Mouse (Mus musculus) heart, embryonic 13.5 days (tissue): ENCODE results near the gene Sp2. TPM values are rescaled to one million over a fixed set of nuclear protein-coding genes. Genes with fewer than 3 reads are reported as not detected.
A peak's percentile ranks its signal among the peaks of the same experiment; 100 is the strongest.

ENCODE experiments used
- ATAC-seq: fragments of 200-750 bp; cut with Nextera tagmentation; 2 replicates; pipeline ENCODE4 v1.8.0; 2017; ENCODE audit warnings: moderate TSS enrichment; ENCODE audit not compliant: insufficient number of reproducible peaks, low FRiP score, low TSS enrichment; ENCODE audit errors: extremely low read depth
- H3K27ac ChIP-seq: fragments of 300-500 bp; sonication (generic); replicated peaks from 2 replicates; pipeline ENCODE4 v1.5.1; 2015; ENCODE audit warnings: moderate library complexity, mild to moderate bottlenecking, inconsistent platforms
- H3K27me3 ChIP-seq: fragments of 300-500 bp; sonication (generic); replicated peaks from 2 replicates; pipeline ENCODE4 v1.6.1; 2015; ENCODE audit warnings: mild to moderate bottlenecking, inconsistent platforms
- H3K36me3 ChIP-seq: fragments of 300-500 bp; sonication (generic); 2 replicates; pipeline ENCODE4 v1.6.1; 2015; ENCODE audit warnings: mild to moderate bottlenecking, inconsistent platforms
- H3K4me1 ChIP-seq: fragments of 300-500 bp; sonication (generic); 2 replicates; pipeline ENCODE4 v1.6.1; 2015; ENCODE audit warnings: inconsistent platforms
- H3K4me2 ChIP-seq: fragments of 300-500 bp; sonication (generic); 2 replicates; pipeline ENCODE4 v1.6.1; 2015; ENCODE audit warnings: inconsistent platforms, mild to moderate bottlenecking, moderate library complexity
- H3K4me3 ChIP-seq: fragments of 300-500 bp; sonication (generic); 2 replicates; pipeline ENCODE4 v1.5.1; 2015; ENCODE audit warnings: moderate library complexity, mild to moderate bottlenecking, inconsistent platforms
- H3K9ac ChIP-seq: fragments of 300-500 bp; sonication (generic); 2 replicates; pipeline ENCODE4 v1.6.1; 2015; ENCODE audit warnings: inconsistent platforms, mild to moderate bottlenecking, moderate library complexity
- H3K9me3 ChIP-seq: fragments of 300-500 bp; sonication (generic); 2 replicates; pipeline ENCODE4 v1.6.1; 2016; ENCODE audit warnings: inconsistent platforms
- WGBS: fragments of 180-500 bp; shearing (Covaris S2); methylation state at CpG from one replicate; pipeline ENCODE4 v1.1.7; 2015; ENCODE audit warnings: mixed read lengths; 5-methylcytosine and 5-hydroxymethylcytosine counted together
- polyA plus RNA-seq: library from polyadenylated mRNA; unstranded; fragments of >200 nt; fragmentation: Nextera tagmentation; extraction: Ambion mirVana; gene quantifications from 2 replicates; pipeline ENCODE4 v1.2.1, GENCODE M21; 2015

Sp2 gene
- polyA plus RNA-seq, result 15.8 and 17.8 TPM in 2 replicates

GRCm38 (mm10) chr11:96982859-96983258 is at the start of gene Sp2:
Gene Sp2, minus strand, starts transcription at chr11:96982959.
- no peak for ATAC-seq
- 73% methylated on average over 7 of the region's 7 CpGs for WGBS

GRCm38 (mm10) chr11:97032499-97032898 is 49.7 kb upstream of the Sp2 start:
- WGBS, result 83% methylated on average over 4 of the region's 4 CpGs

More at GRCm38 (mm10) chr11:96982859-96983258, at the start of gene Sp2:
- Histone ChIP-seq H3K4me3 (no peak within 1 kb of the TSS), H3K9ac (0 out of 2 replicates have a peak within 1 kb of the TSS, but pooled peaks have one; percentile 4), H3K9me3 (no peaks in the 10 kb centered on the region), H3K36me3 (no peaks in the 10 kb centered on the region), H3K27me3 (peaks cover 67% of the 10 kb centered on the region), H3K27ac (no peak within 1 kb of the TSS), H3K4me1 (peaks cover 14% of the 10 kb centered on the region), H3K4me2 (no peak within 1 kb of the TSS; the same call in 1 of the 2 replicates)

GRCm38 (mm10) chr11:97031977-97032376 is 49.2 kb upstream of the Sp2 start:
- Histone ChIP-seq H3K36me3 (peaks cover 18% of the 10 kb centered on the region), H3K9me3 (no peaks in the 10 kb centered on the region), H3K4me2 (no peak overlapping the region), H3K4me3 (no peak overlapping the region), H3K27ac (no peak overlapping the region), H3K9ac (peak overlapping the region; percentile 19; the same call in 1 of the 2 replicates), H3K27me3 (no peaks in the 10 kb centered on the region), H3K4me1 (peaks cover 14% of the 10 kb centered on the region)
- whole genome bisulfite sequencing, result 56% methylated on average over 12 of the region's 12 CpGs
- ATAC-seq, result no peak

More at GRCm38 (mm10) chr11:97032499-97032898, 49.7 kb upstream of the Sp2 start:
- Histone ChIP-seq H3K27ac (no peak overlapping the region), H3K4me2 (no peak overlapping the region), H3K9ac (no peak overlapping the region), H3K36me3 (peaks cover 18% of the 10 kb centered on the region), H3K4me1 (peaks cover 14% of the 10 kb centered on the region), H3K4me3 (no peak overlapping the region), H3K27me3 (no peaks in the 10 kb centered on the region), H3K9me3 (no peaks in the 10 kb centered on the region)
- no peak for ATAC-seq

GRCm38 (mm10) chr11:97030426-97030825 is 47.7 kb upstream of the Sp2 start:
- no peak for ATAC-seq
- peak overlapping the region; percentile 87 for H3K4me2 ChIP-seq
- H3K9ac ChIP-seq, result peak overlapping the region; percentile 87
- H3K36me3 ChIP-seq, result peaks cover 18% of the 10 kb centered on the region
- peak overlapping the region; percentile 75; the same call in 1 of the 2 replicates for H3K27ac ChIP-seq
- peak overlapping the region; percentile 69 for H3K4me3 ChIP-seq
- no peaks in the 10 kb centered on the region for H3K9me3 ChIP-seq
- H3K27me3 ChIP-seq, result peaks cover 4% of the 10 kb centered on the region
- WGBS, result 25% methylated on average over 15 of the region's 15 CpGs
- H3K4me1 ChIP-seq, result peaks cover 22% of the 10 kb centered on the region

- H3K9ac ChIP-seq, result peak within 1 kb of the TSS; percentile 87
- peak within 1 kb of the TSS; percentile 87 for H3K4me2 ChIP-seq
- peaks cover 18% of the 10 kb centered on the region for H3K36me3 ChIP-seq
- H3K4me3 ChIP-seq, result peak within 1 kb of the TSS; percentile 69
- peaks cover 27% of the 10 kb centered on the region for H3K4me1 ChIP-seq
- peak within 1 kb of the TSS; percentile 75 for H3K27ac ChIP-seq
- WGBS, result 1% methylated on average over 25 of the region's 25 CpGs
- H3K27me3 ChIP-seq, result peaks cover 10% of the 10 kb centered on the region
- ATAC-seq, result peak; percentile 24; the same call in 1 of the 2 replicates
- no peaks in the 10 kb centered on the region for H3K9me3 ChIP-seq
Observed at GRCm38 (mm10) chr11:97029686-97030417, 47.1 kb upstream of the Sp2 start, which contains the start of gene Scrn2. Gene Scrn2, plus strand, starts transcription at chr11:97029938.

GRCm38 (mm10) chr11:97025721-97026344 is 43.1 kb upstream of the Sp2 start:
- H3K27me3 ChIP-seq, result peaks cover 50% of the 10 kb centered on the region
- ATAC-seq, result no peak
- H3K4me3 ChIP-seq, result peak overlapping the region; percentile 39
- peak overlapping the region; percentile 67 for H3K4me2 ChIP-seq
- H3K4me1 ChIP-seq, result peaks cover 39% of the 10 kb centered on the region
- peak overlapping the region; percentile 78 for H3K9ac ChIP-seq
- no peaks in the 10 kb centered on the region for H3K9me3 ChIP-seq
- peak overlapping the region; percentile 58 for H3K27ac ChIP-seq
- H3K36me3 ChIP-seq, result no peaks in the 10 kb centered on the region
- WGBS, result 1% methylated on average over 17 of the region's 17 CpGs

GRCm38 (mm10) chr11:97024977-97025376 is 42.2 kb upstream of the Sp2 start:
- Histone ChIP-seq H3K9ac (no peak overlapping the region), H3K27ac (no peak overlapping the region), H3K27me3 (peaks cover 58% of the 10 kb centered on the region), H3K4me3 (no peak overlapping the region), H3K36me3 (no peaks in the 10 kb centered on the region), H3K4me1 (peaks cover 31% of the 10 kb centered on the region), H3K9me3 (no peaks in the 10 kb centered on the region), H3K4me2 (peak overlapping the region; percentile 67; the same call in 1 of the 2 replicates)
- 19% methylated on average over 10 of the region's 10 CpGs for WGBS
- no peak for ATAC-seq

GRCm38 (mm10) chr11:97021873-97022484 is 39.2 kb upstream of the Sp2 start:
- WGBS, result under 1% methylated on average over 50 of the region's 50 CpGs
- peak overlapping the region; percentile 93 for H3K4me2 ChIP-seq
- peak overlapping the region; percentile 63 for H3K4me3 ChIP-seq
- H3K27ac ChIP-seq, result no peak overlapping the region
- peak overlapping the region; percentile 82 for H3K9ac ChIP-seq
- H3K36me3 ChIP-seq, result no peaks in the 10 kb centered on the region
- no peaks in the 10 kb centered on the region for H3K9me3 ChIP-seq
- peaks cover 87% of the 10 kb centered on the region for H3K27me3 ChIP-seq
- no peak for ATAC-seq
- peaks cover 44% of the 10 kb centered on the region for H3K4me1 ChIP-seq

GRCm38 (mm10) chr11:97021121-97021765 is 38.5 kb upstream of the Sp2 start:
- Histone ChIP-seq H3K9me3 (no peaks in the 10 kb centered on the region), H3K27ac (no peak overlapping the region), H3K4me3 (peak overlapping the region; percentile 63), H3K4me1 (peaks cover 43% of the 10 kb centered on the region), H3K9ac (peak overlapping the region; percentile 82), H3K27me3 (peaks cover 94% of the 10 kb centered on the region), H3K36me3 (no peaks in the 10 kb centered on the region), H3K4me2 (peak overlapping the region; percentile 93)
- under 1% methylated on average over 27 of the region's 27 CpGs for WGBS
- ATAC-seq, result no peak

- ATAC-seq, result no peak
- Histone ChIP-seq H3K27me3 (peaks cover 97% of the 10 kb centered on the region), H3K27ac (no peak overlapping the region), H3K9me3 (no peaks in the 10 kb centered on the region), H3K4me1 (peaks cover 29% of the 10 kb centered on the region), H3K4me2 (peak overlapping the region; percentile 66), H3K9ac (peak overlapping the region; percentile 63; the same call in 1 of the 2 replicates), H3K4me3 (peak overlapping the region; percentile 44), H3K36me3 (no peaks in the 10 kb centered on the region)
- WGBS, result 7% methylated on average over 13 of the region's 13 CpGs
Observed at GRCm38 (mm10) chr11:97019345-97019708, 36.6 kb upstream of the Sp2 start.
